Mouse (Mus musculus) heart, postnatal 0 days (tissue): Measurements from ENCODE around the gene Fem1b.

Experiments used
- CTCF ChIP-seq: IDR thresholded peaks from 2 replicates; pipeline ENCODE4 v1.5.1; 2016; ENCODE audit warnings: antibody characterized with exemption, control low read depth, low read depth
- EP300 ChIP-seq: IDR thresholded peaks from 2 replicates; pipeline ENCODE4 v1.6.1; 2016; ENCODE audit warnings: antibody characterized with exemption, low read depth

GRCm38 (mm10) chr9:62820829-62821228, 9.1 kb upstream of the Fem1b start:
- no peak for TF ChIP-seq CTCF
- no peak for TF ChIP-seq EP300
